Mouse (Mus musculus): ENCODE measurements at regions not wholly inside any gene's neighbourhood (a gene's known extent, or its start where the extent isn't known, plus 50 kb on each side); places are given as distances from the start of the nearest gene placed in this dataset.

- TF ChIP-seq CTCF (IDR thresholded peaks at IDR 0.05; ENCODE audit: borderline replicate concordance, extremely low read depth, insufficient read depth, insufficient read length) = no peak
- TF ChIP-seq POLR2A (IDR thresholded peaks at IDR 0.05; ENCODE audit: borderline replicate concordance, extremely low read depth, insufficient read depth, insufficient read length, poor library complexity, severe bottlenecking) = no peak
Observed at GRCm38 (mm10) chr12:28055518-28056280, 496.5 kb downstream of the Dcdc2c start.
